Mouse (Mus musculus): ENCODE measurements around the gene Mctp1. TPM values are rescaled to one million over a fixed set of nuclear protein-coding genes. Genes with fewer than 3 reads are reported as not detected.

Gene Mctp1
- polyA plus RNA-seq, 1 experiment from 2014 or later, result 4.0 TPM

GRCm38 (mm10) chr13:76527326-76527725 is 143.0 kb downstream of the Mctp1 start:
- Histone ChIP-seq H3K36me3 (ENCODE audit: control insufficient read depth, insufficient read depth, low read length) (no peaks in the 10 kb centered on the region), H3K4me3 (ENCODE audit: low read depth, low read length) (no peak overlapping the region)
- no peak for ATAC-seq

GRCm38 (mm10) chr13:76527751-76528150 is 143.4 kb downstream of the Mctp1 start:
- Histone ChIP-seq H3K36me3 (ENCODE audit: control insufficient read depth, insufficient read depth, low read length) (no peaks in the 10 kb centered on the region), H3K4me1 (ENCODE audit: control insufficient read depth, insufficient read depth, low read length) (no peaks in the 10 kb centered on the region), H3K9ac (ENCODE audit: low read length) (no peak overlapping the region), H3K27ac (ENCODE audit: low read depth, low read length) (no peak overlapping the region), H3K27me3 (replicated peaks; ENCODE audit: control insufficient read depth, insufficient read depth, low read length) (no peaks in the 10 kb centered on the region), H3K4me2 (ENCODE audit: low read length) (no peak overlapping the region), H3K9me3 (replicated peaks; ENCODE audit: control insufficient read depth, low read length) (no peaks in the 10 kb centered on the region), H3K4me3 (ENCODE audit: low read depth, low read length) (no peak overlapping the region)
- 67% methylated on average over 1 of the region's 1 CpGs for WGBS
- ATAC-seq (no peak), DNase-seq (ENCODE audit: low spot score) (no peak)

More at GRCm38 (mm10) chr13:76527326-76527725, 143.0 kb downstream of the Mctp1 start:
- no peak for DNase-seq (ENCODE audit: low spot score)
- Histone ChIP-seq H3K4me2 (ENCODE audit: low read length) (no peak overlapping the region), H3K9ac (ENCODE audit: low read length) (no peak overlapping the region), H3K9me3 (replicated peaks; ENCODE audit: control insufficient read depth, low read length) (no peaks in the 10 kb centered on the region), H3K4me1 (ENCODE audit: control insufficient read depth, insufficient read depth, low read length) (no peaks in the 10 kb centered on the region), H3K27me3 (replicated peaks; ENCODE audit: control insufficient read depth, insufficient read depth, low read length) (no peaks in the 10 kb centered on the region), H3K27ac (ENCODE audit: low read depth, low read length) (no peak overlapping the region)

- H3K4me3 ChIP-seq (ENCODE audit: low read depth, low read length), result no peak overlapping the region
- H3K4me2 ChIP-seq (ENCODE audit: low read length), result no peak overlapping the region
- H3K27ac ChIP-seq (ENCODE audit: low read depth, low read length), result no peak overlapping the region
- no peak for ATAC-seq
- DNase-seq (ENCODE audit: low spot score), result no peak
- H3K27me3 ChIP-seq (replicated peaks; ENCODE audit: control insufficient read depth, insufficient read depth, low read length), result no peaks in the 10 kb centered on the region
- no peaks in the 10 kb centered on the region for H3K9me3 ChIP-seq (replicated peaks; ENCODE audit: control insufficient read depth, low read length)
- no peak overlapping the region for H3K9ac ChIP-seq (ENCODE audit: low read length)
- H3K36me3 ChIP-seq (ENCODE audit: control insufficient read depth, insufficient read depth, low read length), result no peaks in the 10 kb centered on the region
- H3K4me1 ChIP-seq (ENCODE audit: control insufficient read depth, insufficient read depth, low read length), result no peaks in the 10 kb centered on the region
- 93% methylated on average over 2 of the region's 2 CpGs for WGBS
These were observed 145.6 kb downstream of the Mctp1 start for GRCm38 (mm10) chr13:76529915-76530314.

- no peaks in the 10 kb centered on the region for H3K9me3 ChIP-seq (replicated peaks; ENCODE audit: control insufficient read depth, low read length)
- H3K36me3 ChIP-seq (ENCODE audit: control insufficient read depth, insufficient read depth, low read length), result no peaks in the 10 kb centered on the region
- no peak overlapping the region for H3K4me2 ChIP-seq (ENCODE audit: low read length)
- ATAC-seq (no peak), DNase-seq (ENCODE audit: low spot score) (no peak)
- 95% methylated on average over 3 of the region's 3 CpGs for WGBS
- H3K27ac ChIP-seq (ENCODE audit: low read depth, low read length), result no peak overlapping the region
- no peaks in the 10 kb centered on the region for H3K4me1 ChIP-seq (ENCODE audit: control insufficient read depth, insufficient read depth, low read length)
- no peaks in the 10 kb centered on the region for H3K27me3 ChIP-seq (replicated peaks; ENCODE audit: control insufficient read depth, insufficient read depth, low read length)
- H3K4me3 ChIP-seq (ENCODE audit: low read depth, low read length), result no peak overlapping the region
- no peak overlapping the region for H3K9ac ChIP-seq (ENCODE audit: low read length)
These were observed 146.7 kb downstream of the Mctp1 start for GRCm38 (mm10) chr13:76530867-76531504.

GRCm38 (mm10) chr13:76547854-76548253 is 163.5 kb downstream of the Mctp1 start:
- Histone ChIP-seq H3K9me3 (replicated peaks; ENCODE audit: control insufficient read depth, low read length) (no peaks in the 10 kb centered on the region), H3K27ac (ENCODE audit: low read depth, low read length) (no peak overlapping the region), H3K4me3 (ENCODE audit: low read depth, low read length) (no peak overlapping the region), H3K9ac (ENCODE audit: low read length) (no peak overlapping the region), H3K36me3 (ENCODE audit: control insufficient read depth, insufficient read depth, low read length) (no peaks in the 10 kb centered on the region), H3K27me3 (replicated peaks; ENCODE audit: control insufficient read depth, insufficient read depth, low read length) (no peaks in the 10 kb centered on the region), H3K4me1 (ENCODE audit: control insufficient read depth, insufficient read depth, low read length) (no peaks in the 10 kb centered on the region), H3K4me2 (ENCODE audit: low read length) (no peak overlapping the region)
- WGBS, result 55% methylated on average over 2 of the region's 2 CpGs
- DNase-seq (ENCODE audit: low spot score), result no peak
- ATAC-seq, result no peak

- no peaks in the 10 kb centered on the region for H3K9me3 ChIP-seq (replicated peaks; ENCODE audit: control insufficient read depth, low read length)
- H3K27ac ChIP-seq (ENCODE audit: low read depth, low read length), result no peak overlapping the region
- H3K4me1 ChIP-seq (ENCODE audit: control insufficient read depth, insufficient read depth, low read length), result no peaks in the 10 kb centered on the region
- H3K4me2 ChIP-seq (ENCODE audit: low read length), result no peak overlapping the region
- WGBS, result 91% methylated on average over 8 of the region's 8 CpGs
- H3K27me3 ChIP-seq (replicated peaks; ENCODE audit: control insufficient read depth, insufficient read depth, low read length), result no peaks in the 10 kb centered on the region
- ATAC-seq (no peak), DNase-seq (ENCODE audit: low spot score) (no peak)
- H3K36me3 ChIP-seq (ENCODE audit: control insufficient read depth, insufficient read depth, low read length), result no peaks in the 10 kb centered on the region
- no peak overlapping the region for H3K4me3 ChIP-seq (ENCODE audit: low read depth, low read length)
- no peak overlapping the region for H3K9ac ChIP-seq (ENCODE audit: low read length)
These were observed 176.6 kb downstream of the Mctp1 start for GRCm38 (mm10) chr13:76560918-76561317.

- Histone ChIP-seq H3K36me3 (ENCODE audit: control insufficient read depth, insufficient read depth, low read length) (no peaks in the 10 kb centered on the region), H3K4me2 (ENCODE audit: low read length) (no peak overlapping the region), H3K27me3 (replicated peaks; ENCODE audit: control insufficient read depth, insufficient read depth, low read length) (no peaks in the 10 kb centered on the region), H3K9ac (ENCODE audit: low read length) (no peak overlapping the region), H3K9me3 (replicated peaks; ENCODE audit: control insufficient read depth, low read length) (no peaks in the 10 kb centered on the region), H3K4me3 (ENCODE audit: low read depth, low read length) (no peak overlapping the region), H3K27ac (ENCODE audit: low read depth, low read length) (no peak overlapping the region), H3K4me1 (ENCODE audit: control insufficient read depth, insufficient read depth, low read length) (no peaks in the 10 kb centered on the region)
- WGBS, result 82% methylated on average over 3 of the region's 3 CpGs
- ATAC-seq (no peak), DNase-seq (ENCODE audit: low spot score) (no peak)
These were observed 177.3 kb downstream of the Mctp1 start for GRCm38 (mm10) chr13:76561594-76561993.

GRCm38 (mm10) chr13:76564061-76564460 is 179.7 kb downstream of the Mctp1 start:
- DNase-seq (ENCODE audit: low spot score) (no peak), ATAC-seq (no peak)
- Histone ChIP-seq H3K4me3 (ENCODE audit: low read depth, low read length) (no peak overlapping the region), H3K9ac (ENCODE audit: low read length) (no peak overlapping the region), H3K4me1 (ENCODE audit: control insufficient read depth, insufficient read depth, low read length) (no peaks in the 10 kb centered on the region), H3K9me3 (replicated peaks; ENCODE audit: control insufficient read depth, low read length) (no peaks in the 10 kb centered on the region), H3K27me3 (replicated peaks; ENCODE audit: control insufficient read depth, insufficient read depth, low read length) (no peaks in the 10 kb centered on the region), H3K27ac (ENCODE audit: low read depth, low read length) (no peak overlapping the region), H3K36me3 (ENCODE audit: control insufficient read depth, insufficient read depth, low read length) (no peaks in the 10 kb centered on the region), H3K4me2 (ENCODE audit: low read length) (no peak overlapping the region)

- Histone ChIP-seq H3K36me3 (ENCODE audit: control insufficient read depth, insufficient read depth, low read length) (no peaks in the 10 kb centered on the region), H3K4me2 (ENCODE audit: low read length) (no peak overlapping the region), H3K4me1 (ENCODE audit: control insufficient read depth, insufficient read depth, low read length) (no peaks in the 10 kb centered on the region), H3K27me3 (replicated peaks; ENCODE audit: control insufficient read depth, insufficient read depth, low read length) (no peaks in the 10 kb centered on the region), H3K27ac (ENCODE audit: low read depth, low read length) (no peak overlapping the region), H3K4me3 (ENCODE audit: low read depth, low read length) (no peak overlapping the region), H3K9me3 (replicated peaks; ENCODE audit: control insufficient read depth, low read length) (no peaks in the 10 kb centered on the region), H3K9ac (ENCODE audit: low read length) (no peak overlapping the region)
- ATAC-seq (no peak), DNase-seq (ENCODE audit: low spot score) (no peak)
- WGBS, result 90% methylated on average over 3 of the region's 3 CpGs
These were observed 181.7 kb downstream of the Mctp1 start for GRCm38 (mm10) chr13:76566024-76566423.

Data from forebrain, embryonic 14.5 days (tissue).